Mouse (Mus musculus) 3T3-L1 (cell line): ENCODE measurements around the gene Fbxw24.
"Not testable (repeated sequence)": the region's sequence is repeated elsewhere in the genome, so short reads cannot be mapped to it uniquely, and the experiment has no call there.

Experiments
- DNase-seq: peaks from one replicate; pipeline ENCODE4 v3.0.0-alpha.2; 2015; ENCODE audit warnings: low read depth, low spot score

Fbxw24 gene

GRCm38 (mm10) chr9:109625957-109626356 lies at the start of gene Fbxw24:
TSS of gene Fbxw24 (minus strand) at chr9:109626057.
- DNase-seq, result not testable (repeated sequence)

GRCm38 (mm10) chr9:109664552-109664951 lies 38.7 kb upstream of the Fbxw24 start, which contains the start of gene Fbxw25:
TSS of gene Fbxw25 (minus strand) at chr9:109664652.
- not testable (repeated sequence) for DNase-seq

DNA sequence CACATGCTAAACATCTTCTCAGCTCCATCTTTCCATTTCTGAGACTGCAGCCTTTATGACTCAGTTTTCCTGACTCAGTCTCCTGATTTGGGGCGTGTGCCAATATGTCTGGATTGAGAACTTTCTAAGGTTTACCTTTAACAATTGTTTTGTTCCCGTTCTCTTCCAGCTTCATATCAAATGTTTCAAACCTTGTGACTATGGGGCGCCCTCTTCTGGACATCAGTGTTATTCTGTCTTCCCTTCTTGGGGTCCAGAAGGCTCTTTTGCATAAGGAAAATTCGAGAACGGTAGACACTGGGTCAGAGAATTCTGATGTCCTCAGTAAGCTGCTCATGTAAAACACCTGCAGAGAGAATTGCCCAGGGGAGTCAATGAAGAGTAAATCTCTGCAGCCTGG lies 19.0 kb downstream of the Fbxw24 start:
- DNase-seq, result peak; percentile 1

DNA sequence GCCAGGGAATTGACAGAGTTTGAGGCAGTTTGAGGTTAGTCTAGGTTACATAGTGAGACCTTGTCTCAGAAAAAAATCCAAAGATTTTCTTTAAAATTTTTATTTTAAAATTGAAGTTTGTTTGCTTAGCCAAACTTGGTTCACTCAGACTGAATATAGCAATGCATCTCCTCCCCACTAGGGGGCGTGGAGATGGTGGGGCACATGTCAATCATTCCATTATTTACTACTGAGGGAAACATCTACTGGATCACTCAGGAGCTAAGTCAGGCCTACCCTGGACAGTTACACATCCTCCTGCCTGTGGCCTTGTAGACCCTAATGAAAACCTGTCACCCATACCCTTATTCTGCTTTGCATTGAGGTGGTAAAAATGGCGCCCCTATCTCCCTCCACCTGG lies 23.7 kb downstream of the Fbxw24 start:
- DNase-seq, result peak; percentile 2

DNA sequence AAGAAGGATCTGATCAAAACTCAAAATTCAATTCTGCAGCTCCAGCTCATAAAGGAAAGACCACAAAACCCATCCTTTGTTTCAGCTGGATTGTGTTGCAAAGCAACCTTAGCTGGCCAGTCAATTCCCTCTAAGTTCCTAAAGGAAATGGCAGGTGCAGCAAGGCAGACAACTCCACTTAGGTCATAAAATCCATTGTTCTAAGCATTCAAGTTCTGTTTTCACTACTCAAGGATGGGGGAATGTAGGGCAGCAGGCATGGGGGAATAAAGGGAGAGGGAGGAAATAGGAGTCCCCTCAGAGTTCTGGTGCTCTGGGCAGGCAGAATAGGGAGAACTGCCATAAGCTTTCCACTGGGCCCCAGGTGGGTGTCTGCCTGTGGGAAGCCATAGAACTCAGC lies 28.6 kb downstream of the Fbxw24 start:
- no peak for DNase-seq

DNA sequence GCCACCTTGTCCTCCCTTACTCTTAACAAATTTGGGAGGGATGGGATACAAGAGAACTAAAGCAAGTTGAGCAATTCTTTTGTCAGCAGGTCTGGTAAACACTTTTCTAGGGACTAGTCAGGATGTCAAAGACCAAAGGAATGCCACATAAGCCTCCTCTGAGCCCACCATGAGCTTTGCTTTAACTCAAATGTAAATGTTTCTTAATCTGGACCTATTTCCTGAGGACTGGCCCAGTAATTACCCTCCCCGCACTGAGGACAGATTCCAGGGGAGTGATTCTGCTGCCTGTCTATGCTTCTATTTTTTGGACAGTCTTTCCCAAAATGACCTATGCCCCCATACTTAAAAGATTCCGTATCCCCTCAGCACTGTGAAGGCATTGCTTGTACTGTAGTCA lies 31.0 kb downstream of the Fbxw24 start:
- DNase-seq, result no peak

DNA sequence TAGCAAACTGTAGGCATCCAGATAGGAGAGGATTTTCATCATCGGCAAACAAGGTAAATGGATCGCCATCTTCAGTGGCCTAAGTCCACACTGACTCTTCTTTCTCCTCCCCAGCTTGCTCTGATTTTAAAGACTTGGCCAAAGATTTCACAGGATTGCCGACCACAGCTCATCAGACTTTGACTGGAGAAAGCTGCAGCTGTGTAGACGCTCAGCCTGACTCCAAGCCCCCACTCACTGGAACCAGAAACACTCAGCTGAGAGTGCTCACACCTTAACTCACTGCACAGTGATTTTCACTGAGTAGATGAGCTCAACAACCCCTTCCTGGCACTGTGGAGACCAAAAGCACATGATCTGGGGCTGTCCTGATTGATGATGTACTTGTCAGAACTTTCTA lies 57.7 kb downstream of the Fbxw24 start, which contains the start of gene Fbxw15:
Gene Fbxw15, minus strand, starts transcription at position 101 of the 400 bp plus-strand sequence.
- DNase-seq, result not testable (repeated sequence)

GRCm38 (mm10) chr9:109565546-109565945 lies 60.3 kb downstream of the Fbxw24 start:
- DNase-seq, result no peak

GRCm38 (mm10) chr9:109562106-109562505 lies 63.8 kb downstream of the Fbxw24 start:
- peak; percentile 12 for DNase-seq

DNA sequence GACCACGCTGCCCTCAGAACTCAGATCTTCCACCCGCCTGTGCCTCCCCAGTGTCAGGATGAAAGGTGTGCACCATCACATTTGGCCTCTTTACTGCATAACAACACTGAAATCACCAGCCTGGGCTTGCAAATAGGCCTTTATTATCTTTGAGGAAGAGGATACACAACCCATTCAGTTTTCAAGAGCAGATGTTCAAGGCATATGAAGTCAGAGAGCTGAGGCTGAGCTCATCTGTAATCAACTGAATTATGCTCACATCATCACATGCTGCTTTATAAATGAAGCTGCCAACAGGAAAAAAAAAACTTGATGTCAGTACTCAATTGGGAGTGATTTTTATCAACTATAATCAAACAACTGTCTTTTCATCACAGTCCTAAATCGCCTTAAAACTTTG lies 73.4 kb downstream of the Fbxw24 start:
- DNase-seq, result no peak
